Mouse (Mus musculus) forebrain, embryonic 11.5 days (tissue): ENCODE results near the gene Cmtm6. TPM values are rescaled to one million over a fixed set of nuclear protein-coding genes. Genes with fewer than 3 reads are reported as not detected.

ENCODE experiments used
- polyA plus RNA-seq: library from polyadenylated mRNA; unstranded; fragments of >200 nt; fragmentation: Nextera tagmentation; extraction: Ambion mirVana; gene quantifications from 2 replicates; pipeline ENCODE4 v1.2.1, GENCODE M21; 2014

Gene Cmtm6
- polyA plus RNA-seq, 1 experiment from 2014 or later: 26.9 TPM

Other genes starting within 250 kb of the Cmtm6 start
- not detected in 2 replicates for gene Ccr4, start 226.2 kb upstream of the Cmtm6 start, polyA plus RNA-seq
- gene C130032M10Rik, start 215.4 kb upstream of the Cmtm6 start, polyA plus RNA-seq: not detected in 2 replicates
- 1.5 and 1.6 TPM in 2 replicates for gene Trim71, start 166.7 kb upstream of the Cmtm6 start, polyA plus RNA-seq
- 76.0 and 78.8 TPM in 2 replicates for gene Cnot10, start 90.9 kb upstream of the Cmtm6 start, polyA plus RNA-seq
- 76.1 and 84.0 TPM in 2 replicates for gene Dync1li1, start 42.3 kb upstream of the Cmtm6 start, polyA plus RNA-seq
- gene Cmtm7, start 50.7 kb downstream of the Cmtm6 start, polyA plus RNA-seq: 50.6 and 63.5 TPM in 2 replicates
- 19.1 and 21.2 TPM in 2 replicates for gene Cmtm8, start 113.0 kb downstream of the Cmtm6 start, polyA plus RNA-seq
- gene Gpd1l, start 202.9 kb downstream of the Cmtm6 start, polyA plus RNA-seq: 11.2 and 12.3 TPM in 2 replicates
- gene Osbpl10, start 247.5 kb downstream of the Cmtm6 start, polyA plus RNA-seq: 1.0 and 1.6 TPM in 2 replicates